Mouse (Mus musculus): ENCODE results near the gene Ptpn21.

Gene Ptpn21

DNA sequence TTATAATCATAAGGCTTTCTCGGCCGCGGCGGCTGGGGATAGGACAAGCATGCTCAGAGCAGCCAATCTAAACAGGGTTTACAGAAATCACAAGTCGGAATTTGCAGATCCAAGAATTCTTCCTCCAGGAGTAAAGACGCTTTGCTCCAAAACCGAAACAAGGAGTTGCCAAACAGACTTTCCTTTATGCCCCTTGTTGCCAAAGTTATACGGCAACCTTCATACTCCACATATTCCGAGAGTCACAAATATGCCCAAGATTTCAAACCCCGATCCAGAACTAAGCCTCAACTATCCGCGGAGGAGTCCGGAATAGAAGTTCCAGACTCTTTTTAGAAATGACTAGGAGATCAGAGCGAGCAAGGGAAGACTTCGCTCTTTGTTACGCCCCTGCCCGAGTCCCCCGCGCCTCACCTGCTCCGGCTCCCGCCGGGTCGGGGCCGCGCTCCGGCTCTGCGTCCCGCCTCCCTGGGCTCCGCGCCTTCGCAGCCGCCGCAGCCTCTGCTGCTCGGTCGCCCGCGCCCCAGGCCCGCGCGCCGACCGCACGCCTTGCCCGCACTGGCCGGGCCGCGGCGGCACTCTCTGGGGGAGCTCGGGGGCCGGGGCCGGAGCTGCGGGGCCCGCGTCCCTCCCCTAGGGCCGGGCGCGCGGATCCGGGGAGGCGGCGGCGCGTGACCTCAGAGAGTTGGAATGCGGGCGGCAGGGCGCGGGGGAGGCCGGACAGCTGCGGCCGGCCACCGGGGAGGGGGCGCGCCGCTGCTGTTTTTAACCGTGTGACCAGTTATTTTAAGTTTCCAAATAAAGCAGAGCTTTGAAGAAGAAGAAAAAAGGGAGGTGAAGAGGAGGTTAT, at the start of gene Ptpn21:
Gene Ptpn21 (minus strand): TSS at position 455 of the 850 bp plus-strand sequence.
- no peak for DNase-seq

DNA sequence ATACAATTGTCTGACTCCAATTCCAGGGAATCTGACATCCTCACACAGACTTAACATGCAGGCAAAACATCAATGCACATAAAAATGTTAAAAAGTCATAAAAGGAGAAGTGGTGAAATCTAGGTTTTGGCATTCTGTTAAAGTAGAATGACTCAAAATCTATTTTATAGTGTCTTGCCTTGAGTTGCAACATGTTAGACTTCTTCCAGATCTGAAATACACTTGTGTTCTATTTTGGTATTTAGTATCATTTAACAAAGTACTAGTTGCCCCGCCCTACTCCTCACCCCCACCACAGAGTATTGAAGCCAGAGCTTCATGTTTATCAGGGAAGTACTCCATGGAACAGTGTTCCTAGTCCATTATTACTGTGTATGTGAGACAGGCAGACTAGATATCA, 47.0 kb upstream of the Ptpn21 start:
- no peak for DNase-seq

DNA sequence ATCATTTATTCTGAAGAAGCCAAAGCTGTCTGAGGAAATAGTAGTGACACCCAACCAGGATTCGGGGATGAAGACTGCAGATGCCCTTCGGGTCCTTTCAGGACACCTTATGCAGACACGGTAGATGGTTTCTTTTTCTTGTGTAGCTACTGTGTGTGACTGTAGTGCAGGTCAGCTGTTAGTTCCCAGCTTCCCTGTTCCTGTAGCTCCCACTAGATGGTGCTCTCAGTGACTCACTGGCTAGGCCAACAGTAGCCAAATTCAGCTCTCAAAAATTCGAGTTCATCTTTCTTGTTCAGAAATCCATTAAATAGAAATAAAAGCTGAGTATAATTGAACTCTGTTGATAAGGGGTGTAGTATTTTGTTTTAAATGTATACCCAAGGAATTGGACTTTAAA, 41.9 kb upstream of the Ptpn21 start:
- DNase-seq, result peak; percentile 21

DNA sequence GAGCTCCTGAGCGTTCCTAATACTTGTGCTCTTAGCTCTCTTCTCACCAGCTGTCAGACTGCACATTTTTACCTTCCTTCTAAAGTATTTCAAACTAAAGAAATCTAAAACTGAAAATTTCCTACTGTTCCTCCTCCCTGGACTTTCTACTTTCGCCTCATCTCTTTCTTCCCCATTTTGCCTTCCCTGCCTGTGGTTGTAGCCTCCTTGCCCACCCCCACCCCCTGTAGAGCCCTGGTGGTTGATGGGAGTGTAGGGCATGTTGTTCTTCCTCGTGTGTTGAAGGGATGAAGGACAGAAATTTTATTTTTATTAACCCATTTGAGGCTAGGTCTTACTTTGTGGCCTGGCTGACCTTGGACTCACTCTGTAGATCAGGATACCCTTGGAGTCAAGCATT, 40.3 kb upstream of the Ptpn21 start:
- no peak for DNase-seq

DNA sequence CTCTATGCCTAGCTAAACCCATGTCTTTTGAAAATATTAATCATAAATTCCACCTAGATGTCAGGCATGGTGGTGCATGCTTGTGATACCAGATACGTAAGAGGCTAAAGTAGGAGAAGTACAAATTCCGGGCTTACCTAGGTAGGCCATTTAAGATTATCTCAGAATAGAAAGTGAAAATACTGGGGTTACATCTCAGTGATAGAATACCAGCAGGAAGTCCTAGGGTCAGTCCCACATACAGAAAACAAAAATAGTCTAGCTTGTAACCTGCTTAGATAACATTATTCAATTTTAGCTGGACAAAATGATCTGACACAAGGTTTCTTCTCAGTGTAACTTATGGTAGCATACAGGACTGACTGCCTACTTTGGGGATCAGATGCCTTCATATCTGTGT, 29.0 kb upstream of the Ptpn21 start:
- DNase-seq, result no peak

DNA sequence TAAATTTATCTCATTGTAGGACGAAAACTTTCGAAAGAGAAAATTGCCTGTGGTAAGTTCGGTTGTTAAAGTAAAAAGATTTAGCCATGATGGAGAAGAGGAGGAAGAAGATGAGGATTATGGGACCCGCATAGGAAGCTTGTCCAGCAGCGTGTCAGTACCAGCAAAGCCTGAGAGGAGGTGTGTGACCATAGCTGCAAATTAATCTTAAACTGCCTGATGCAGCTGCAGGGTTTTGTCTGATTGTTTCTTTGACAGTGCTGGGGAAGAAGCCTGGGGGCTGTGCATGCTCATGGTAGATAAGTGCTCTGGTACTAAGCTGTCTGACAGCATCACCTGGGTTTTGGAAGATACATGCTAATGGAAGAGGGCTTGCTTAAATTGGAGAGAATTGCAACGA, 22.5 kb upstream of the Ptpn21 start:
- no peak for DNase-seq

DNA sequence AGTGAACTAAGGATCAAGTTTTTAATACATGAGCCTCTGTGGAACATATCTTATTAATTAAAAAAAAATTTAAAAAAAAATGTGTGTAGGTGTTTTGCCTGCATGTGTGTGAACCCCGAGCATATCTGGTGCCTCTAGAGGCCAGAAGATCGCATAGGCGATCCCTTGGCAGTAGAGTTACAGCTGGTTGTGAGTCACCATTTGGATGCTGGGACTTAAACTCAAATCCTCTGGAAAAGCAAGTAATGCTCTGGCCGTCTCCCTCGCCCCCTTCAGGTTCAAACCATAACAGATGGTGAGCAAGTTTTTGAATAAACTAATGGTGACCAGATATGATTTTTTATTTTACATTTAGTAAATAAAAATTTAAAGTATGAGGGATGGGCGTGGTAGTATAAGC, 20.4 kb upstream of the Ptpn21 start:
- no peak for DNase-seq

DNA sequence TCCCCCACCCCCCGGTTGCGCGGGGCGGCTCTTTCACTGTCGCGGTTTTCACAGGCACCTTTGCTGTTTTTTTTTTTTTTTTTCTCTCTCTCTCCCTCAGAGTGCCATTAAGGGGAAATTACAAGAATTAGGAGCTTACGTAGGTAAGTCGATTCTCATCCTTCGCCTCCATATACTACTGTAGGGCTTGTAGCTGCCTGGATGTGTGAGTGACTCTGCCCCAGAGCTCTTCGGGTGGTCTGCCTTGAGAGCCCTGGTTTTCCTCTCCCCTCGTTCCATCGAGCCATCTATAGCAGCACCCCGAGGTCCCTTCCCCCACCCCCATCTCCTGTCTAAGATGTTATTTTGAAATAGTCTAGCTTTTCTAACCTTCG, 10.2 kb upstream of the Ptpn21 start:
- no peak for DNase-seq

DNA sequence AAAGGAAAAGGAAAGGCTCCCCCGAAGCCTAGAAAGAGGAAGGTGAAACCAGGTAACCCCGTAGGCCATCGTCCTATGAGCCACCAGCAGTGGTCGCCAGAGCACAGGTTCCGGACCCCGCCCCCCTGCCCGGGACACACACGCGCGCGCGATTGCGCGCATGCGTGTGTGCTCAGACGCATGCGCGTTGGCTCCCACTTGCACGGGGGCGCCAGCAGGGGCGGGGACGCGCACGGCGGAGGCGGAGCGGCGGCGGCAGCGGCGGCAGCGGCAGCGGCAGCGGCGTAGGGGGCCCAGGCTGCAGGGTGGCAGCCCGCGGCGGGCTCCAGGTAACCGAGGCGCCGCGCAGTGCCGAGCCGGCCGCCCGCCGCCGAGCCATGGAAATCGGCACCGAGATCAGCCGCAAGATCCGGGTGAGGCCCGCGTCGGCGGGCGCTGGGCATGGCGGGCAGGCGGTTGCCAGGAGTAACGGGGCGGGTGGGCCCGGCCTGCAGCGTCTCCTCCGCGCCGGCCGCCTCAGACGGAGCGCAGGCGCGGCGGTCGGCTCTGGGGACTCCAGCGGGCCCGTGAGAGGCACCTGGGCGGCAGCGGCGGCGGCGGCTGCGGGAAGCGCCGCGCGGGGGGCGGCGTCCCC, 9.7 kb upstream of the Ptpn21 start, which contains the start of gene Zc3h14:
Gene Zc3h14 (plus strand): TSS at position 219 of the 634 bp plus-strand sequence.
- peak; percentile 96 for DNase-seq

DNA sequence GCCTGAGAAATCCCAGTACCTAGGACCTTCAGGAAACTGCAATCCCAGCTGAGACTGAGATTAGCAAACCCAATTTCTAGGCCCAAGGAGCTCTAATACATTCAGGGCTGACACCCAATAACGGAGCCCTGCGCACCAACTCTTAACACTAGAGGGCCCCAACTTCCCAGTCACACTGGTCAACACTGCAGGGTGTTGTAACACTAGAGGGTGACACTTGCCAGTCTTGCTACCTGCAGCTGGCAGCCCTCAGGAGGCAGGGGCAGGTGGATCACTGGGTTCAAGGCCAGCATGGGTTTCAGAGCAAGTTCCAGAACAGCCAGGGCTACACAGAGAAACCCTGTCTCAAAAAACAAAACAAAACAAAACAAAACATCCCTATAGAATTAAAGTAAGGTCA, 8.9 kb upstream of the Ptpn21 start:
- DNase-seq, result no peak

DNA sequence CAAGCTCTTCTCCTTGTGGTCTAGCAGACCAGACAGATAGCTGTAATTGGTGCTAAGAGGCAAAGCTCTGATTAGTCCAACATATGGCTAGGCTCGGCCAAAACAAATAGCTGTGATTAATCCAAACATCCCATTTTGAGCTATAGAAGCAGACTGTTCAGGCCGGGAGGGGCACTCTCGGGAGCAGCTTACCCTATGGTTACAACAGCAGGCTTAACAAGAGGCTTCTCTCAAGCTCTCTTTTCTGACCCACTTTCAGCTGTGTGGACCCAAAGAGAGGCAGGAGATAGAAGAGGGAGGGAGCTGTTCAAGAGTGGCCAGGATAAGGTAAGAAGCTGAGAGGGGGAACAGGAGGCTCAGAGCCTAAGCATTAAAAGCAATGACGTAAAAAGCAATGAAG, 8.4 kb upstream of the Ptpn21 start:
- no peak for DNase-seq

DNA sequence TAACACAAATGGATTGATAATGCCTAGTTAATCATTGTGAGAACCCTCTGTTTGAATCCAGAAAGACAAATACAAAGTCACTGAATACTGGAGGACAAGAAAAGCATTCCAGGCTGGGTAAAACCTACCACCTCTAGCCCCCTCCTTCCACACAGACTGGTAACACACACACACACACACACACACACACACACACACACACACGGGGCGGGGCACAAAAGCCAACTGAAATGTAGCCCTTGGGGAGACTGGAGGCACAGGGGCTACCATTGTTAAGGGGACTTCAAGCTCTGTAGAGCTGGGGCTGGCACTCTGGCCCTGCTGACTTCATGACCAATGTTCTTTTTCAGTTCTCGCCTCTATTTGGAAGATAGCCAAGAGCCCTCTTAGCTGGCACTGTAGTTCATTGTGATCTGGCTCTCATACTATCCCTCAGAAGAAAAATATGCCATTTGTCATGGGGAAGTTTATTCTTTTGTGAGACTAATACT, 3.9 kb upstream of the Ptpn21 start:
- DNase-seq, result no peak

DNA sequence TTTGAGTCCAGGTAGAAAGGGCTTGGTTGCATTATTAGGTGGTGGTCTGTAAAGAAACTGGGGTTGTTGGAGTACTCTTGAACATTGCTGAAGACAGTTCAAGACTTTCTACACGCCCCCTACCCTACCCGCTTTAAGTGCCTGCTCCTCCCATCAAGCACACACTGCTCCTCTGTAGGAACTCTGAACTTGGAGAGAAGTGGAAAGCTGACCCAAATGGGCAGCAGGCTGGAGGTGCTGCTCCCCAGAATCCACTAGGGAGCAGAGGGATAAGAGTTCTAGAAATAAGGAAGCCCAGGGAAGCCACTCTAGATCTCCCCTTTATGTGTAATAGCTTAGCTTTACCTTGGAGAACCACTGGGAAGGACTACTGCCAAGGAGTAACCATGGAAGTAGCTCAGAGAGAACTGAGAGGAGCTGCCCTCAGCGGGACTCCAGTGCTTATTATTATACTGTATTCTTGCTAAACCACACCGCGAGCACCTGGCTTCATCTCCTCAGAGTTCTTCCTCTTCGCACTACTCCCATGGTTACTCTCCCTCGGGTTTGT, 671 bp upstream of the Ptpn21 start:
- DNase-seq, result no peak

DNA sequence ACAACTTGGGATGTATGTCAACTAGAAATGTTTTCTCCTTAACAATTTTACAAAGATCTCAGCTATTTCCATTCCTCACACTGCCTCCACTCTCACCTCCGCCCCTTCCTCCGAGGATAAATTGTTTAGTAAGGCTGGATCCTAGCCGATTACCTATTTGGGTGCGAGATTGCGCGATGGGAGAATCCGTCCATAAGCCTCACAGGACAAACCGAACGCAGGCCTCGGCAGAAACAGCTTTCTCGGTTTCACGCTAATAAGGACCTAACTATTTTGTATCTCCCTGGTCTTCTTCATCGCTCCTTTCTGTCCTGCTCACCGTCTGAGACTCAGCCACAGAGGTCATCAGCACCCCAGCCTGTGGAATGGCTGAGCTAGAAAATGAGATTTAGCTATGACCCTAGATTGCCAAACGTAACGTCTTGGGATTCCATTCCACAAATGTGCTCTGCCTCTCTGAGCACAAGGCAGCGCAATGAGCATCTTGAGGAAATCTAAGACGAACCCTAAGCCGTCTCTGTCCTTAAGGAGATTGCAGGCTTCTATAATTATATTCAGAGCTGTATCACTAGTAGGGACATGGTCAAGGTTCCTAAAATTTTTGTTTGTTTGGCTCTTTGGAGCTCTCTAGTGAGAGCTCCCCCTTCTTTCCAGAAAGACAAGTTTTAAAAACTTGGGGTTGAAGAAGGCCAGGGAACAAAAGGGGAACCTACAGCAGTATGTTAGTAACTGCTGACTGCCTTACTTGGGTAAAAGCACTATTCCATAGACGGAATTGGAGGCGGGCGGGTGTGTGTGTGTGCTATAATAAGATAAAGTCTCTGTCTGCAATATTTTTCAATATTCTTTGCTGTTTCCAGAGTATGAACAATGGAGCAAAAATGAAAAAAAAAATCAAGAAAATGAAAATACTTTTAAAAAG, 2.1 kb downstream of the Ptpn21 start:
- DNase-seq, result no peak

DNA sequence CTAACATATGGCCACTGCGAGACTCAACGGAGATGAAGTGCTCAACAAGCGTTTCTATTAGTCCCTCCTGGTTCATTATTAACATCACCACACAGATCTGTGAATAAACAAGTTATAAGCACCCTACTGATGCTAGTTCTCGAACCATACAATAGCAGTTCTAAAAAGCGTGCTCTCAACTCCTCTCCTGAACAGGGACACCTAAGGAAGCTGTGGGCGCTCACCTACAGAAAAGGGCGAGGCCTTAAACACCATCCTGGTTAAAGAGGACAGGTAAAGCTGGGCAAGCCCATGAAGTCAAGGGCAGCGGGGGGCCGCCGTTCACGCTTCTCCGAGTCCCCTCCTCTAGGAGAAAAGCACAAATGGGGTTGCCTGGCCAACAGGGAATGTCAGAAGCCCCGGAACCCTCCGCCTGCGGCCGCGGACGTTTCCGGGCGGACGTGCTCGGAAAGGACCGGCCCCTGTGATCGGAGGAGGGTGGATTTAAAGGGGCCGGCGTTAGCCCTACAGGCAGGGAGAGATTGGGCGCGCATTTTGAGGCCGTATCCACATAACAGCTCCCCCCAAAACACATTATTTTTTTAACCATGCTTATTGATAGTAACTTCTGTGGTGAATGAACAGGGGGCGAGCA, 2.8 kb downstream of the Ptpn21 start:
- peak; percentile 84 for DNase-seq

DNA sequence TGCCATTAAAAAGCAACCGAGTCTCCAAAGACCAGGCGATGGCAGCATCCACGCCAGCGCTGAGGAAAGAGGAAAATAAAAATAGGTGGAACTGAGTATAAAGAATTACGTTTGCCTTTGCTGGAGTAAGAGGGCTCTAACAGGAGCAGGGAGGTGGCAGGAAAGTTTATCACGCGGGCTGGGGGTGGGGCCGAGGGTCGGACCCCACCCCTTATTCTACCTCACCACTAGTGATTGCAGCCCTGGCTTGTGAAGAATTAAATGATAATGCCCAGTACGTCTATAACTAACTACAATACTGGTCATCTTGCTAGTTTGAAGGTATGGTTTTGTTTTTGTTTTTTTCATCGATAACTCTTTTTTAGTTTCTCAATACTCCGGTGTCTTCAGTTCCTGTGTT, 3.4 kb downstream of the Ptpn21 start:
- no peak for DNase-seq

DNA sequence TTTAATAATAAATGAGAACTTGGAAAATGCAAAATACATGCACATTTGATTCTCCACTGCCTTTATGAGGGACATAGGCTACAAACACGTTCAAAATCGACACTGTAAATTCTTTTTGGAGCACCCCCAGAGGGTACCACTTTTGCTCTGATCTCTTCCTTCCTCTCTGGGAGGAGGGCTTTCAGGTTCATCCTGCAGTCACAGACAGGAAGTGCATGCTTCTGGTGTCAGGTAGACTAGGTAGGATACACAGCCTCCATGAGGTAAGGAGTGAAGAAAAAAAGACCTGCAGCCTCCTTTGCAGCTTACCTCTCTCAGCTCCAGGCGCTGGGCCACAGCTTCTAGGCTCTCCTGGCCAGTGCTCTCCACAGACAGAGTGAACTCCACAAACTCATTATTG, 4.0 kb downstream of the Ptpn21 start:
- no peak for DNase-seq

DNA sequence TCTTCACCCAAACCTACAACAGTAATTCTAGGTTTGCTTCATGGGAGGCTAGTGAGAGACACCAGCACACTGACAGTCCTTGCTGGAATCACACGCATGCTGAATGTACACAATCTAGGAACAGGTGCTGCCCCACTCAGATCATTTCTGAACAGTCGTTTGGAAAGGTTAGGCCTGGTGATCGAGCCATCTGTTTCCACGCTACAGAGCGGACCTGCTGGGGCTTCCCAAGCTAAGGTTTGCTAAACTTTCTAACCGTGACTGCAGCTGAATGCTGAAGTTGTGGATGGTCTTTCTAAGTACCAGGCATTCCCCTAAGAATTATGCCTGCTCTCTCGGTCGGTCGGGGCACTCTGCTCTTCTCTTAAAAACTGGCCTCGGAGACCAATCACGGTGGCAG, 6.5 kb downstream of the Ptpn21 start:
- DNase-seq, result no peak

DNA sequence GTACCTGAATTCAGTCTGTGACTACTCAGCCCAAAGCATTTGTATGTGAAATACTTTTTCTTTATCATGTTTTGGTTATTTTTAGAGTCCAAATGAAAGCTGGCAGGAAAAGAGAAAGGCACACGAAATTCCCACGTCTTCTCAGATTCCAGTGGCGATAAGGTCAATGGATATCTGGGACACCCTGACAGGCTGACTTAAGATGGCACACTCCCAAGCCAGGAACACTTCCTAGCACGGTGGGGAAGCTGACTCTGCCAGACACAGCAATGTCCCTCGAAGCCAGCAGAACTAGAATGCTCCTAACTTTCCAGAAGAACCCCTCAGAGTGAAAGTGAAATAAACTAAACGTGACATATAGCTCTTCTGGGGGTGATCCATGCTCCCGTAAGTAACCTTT, 10.0 kb downstream of the Ptpn21 start:
- no peak for DNase-seq

DNA sequence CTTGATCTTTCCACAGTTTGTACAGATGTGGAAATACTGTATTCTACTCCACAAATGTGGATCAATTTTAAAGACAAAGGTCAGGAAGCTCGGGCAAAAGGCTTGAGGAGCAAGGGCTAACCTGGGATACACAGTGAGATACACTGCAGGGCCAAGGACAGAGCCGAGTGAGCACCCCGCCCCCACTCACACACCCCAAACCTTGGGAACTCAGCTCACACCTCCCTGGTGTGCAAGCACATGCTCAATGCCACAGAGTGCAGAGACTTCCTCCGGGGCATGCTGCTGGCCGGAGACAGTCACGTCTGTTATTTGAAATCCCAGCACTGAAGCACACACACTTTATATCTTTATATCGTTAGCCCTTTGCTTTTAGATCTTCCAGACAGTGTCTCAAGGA, 11.1 kb downstream of the Ptpn21 start:
- no peak for DNase-seq

DNA sequence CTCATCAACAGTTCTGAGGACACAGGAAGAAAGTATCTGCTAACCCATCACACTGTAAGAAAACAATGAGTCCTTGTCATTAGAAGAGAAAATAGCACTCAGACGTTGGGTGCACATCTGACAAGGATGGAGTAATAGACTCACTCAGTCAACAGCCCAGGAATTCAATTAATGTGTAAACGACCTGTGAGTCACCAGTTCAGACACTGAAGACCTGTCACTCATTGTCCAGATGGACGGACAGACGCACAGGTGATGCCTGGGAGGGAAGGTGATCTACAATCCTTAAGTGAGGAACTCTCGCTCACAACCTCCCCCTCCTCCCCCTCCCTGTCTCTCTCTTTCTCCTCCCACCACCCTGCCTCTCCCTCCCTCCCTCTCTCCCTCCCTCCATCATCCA, 12.2 kb downstream of the Ptpn21 start:
- no peak for DNase-seq

DNA sequence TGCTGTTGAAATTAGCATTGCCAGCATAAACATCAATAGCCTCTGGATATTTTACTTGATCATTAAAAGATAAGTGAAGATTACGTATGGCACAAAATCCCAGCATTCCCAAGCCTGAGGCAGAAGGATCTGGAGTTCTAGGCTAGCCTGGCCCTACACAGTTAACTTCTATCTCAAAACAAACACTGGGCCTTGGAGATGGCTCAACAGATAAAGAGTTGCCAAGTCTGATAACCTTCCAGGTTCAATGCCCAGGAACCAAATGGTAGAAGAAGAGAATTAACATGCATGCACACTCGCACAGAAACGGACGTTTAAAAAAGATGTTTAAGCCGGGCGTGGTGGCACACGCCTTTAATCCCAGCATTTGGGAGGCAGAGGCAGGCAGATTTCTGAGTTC, 13.0 kb downstream of the Ptpn21 start:
- DNase-seq, result no peak

DNA sequence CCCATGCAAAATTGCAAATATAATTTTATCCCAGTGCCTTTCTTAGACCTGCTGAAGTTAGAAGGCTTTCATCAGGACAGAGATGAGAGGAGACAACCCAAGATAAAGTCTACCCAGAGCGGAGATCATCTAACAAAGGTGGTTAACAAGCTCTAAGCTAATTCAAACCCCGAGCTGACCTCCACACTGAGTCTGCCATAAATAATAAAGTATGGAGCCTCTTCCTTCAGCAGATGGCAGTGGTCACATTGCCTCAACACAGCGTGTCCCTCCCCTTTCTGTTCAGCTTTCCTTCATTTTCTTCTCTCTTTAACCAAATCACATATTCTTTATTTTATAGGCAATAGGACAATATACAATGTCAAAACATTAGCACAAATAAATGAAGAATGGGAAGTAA, 16.2 kb downstream of the Ptpn21 start:
- no peak for DNase-seq

Measured in right cerebral cortex, postnatal 4 days (tissue).